Mouse (Mus musculus) liver, embryonic 11.5 days (tissue): ENCODE measurements around the gene P2rx3. TPM values are rescaled to one million over a fixed set of nuclear protein-coding genes. Genes with fewer than 3 reads are reported as not detected.

ENCODE experiments used
- polyA plus RNA-seq: library from polyadenylated mRNA; unstranded; fragments of >200 nt; fragmentation: Nextera tagmentation; extraction: Ambion mirVana; gene quantifications from 2 replicates; pipeline ENCODE4 v1.2.1, GENCODE M21; 2014

P2rx3 gene
- polyA plus RNA-seq, 1 experiment from 2014 or later = 1.1 TPM

Other genes with a start within 250 kb of the P2rx3 start
- gene Ube2l6, start 238.6 kb downstream of the P2rx3 start, polyA plus RNA-seq = 112 and 114 TPM in 2 replicates
- gene Smtnl1, start 214.8 kb downstream of the P2rx3 start, polyA plus RNA-seq = 0.25 TPM in 1 of 2 replicates, not detected in the other
- 84.3 and 84.5 TPM in 2 replicates for gene Timm10, start 210.5 kb downstream of the P2rx3 start, polyA plus RNA-seq
- 83.2 and 101 TPM in 2 replicates for gene Slc43a1, start 198.6 kb downstream of the P2rx3 start, polyA plus RNA-seq
- 0.66 and 1.2 TPM in 2 replicates for gene Rtn4rl2, start 150.8 kb downstream of the P2rx3 start, polyA plus RNA-seq
- gene Slc43a3, start 100.9 kb downstream of the P2rx3 start, polyA plus RNA-seq = 107 and 111 TPM in 2 replicates
- gene Prg2, start 57.0 kb downstream of the P2rx3 start, polyA plus RNA-seq = 67.2 and 96.9 TPM in 2 replicates
- gene Prg3, start 49.2 kb downstream of the P2rx3 start, polyA plus RNA-seq = 10.2 and 16.7 TPM in 2 replicates
- 338 and 381 TPM in 2 replicates for gene Ssrp1, start 228 bp downstream of the P2rx3 start, polyA plus RNA-seq
- 3.4 and 3.7 TPM in 2 replicates for gene Tnks1bp1, start 10.6 kb upstream of the P2rx3 start, polyA plus RNA-seq
- gene Aplnr, start 98.8 kb upstream of the P2rx3 start, polyA plus RNA-seq = 12.7 and 14.4 TPM in 2 replicates
- gene Lrrc55, start 159.7 kb upstream of the P2rx3 start, polyA plus RNA-seq = 0.32 and 0.51 TPM in 2 replicates